Mouse (Mus musculus) stomach, embryonic 14.5 days (tissue): ENCODE measurements around the gene Pemt. TPM values are rescaled to one million over a fixed set of nuclear protein-coding genes. Genes with fewer than 3 reads are reported as not detected.
A peak's percentile ranks its signal among the peaks of the same experiment; 100 is the strongest.

Source experiments
- ATAC-seq: fragments of 200-750 bp; cut with Nextera tagmentation; 2 replicates; pipeline ENCODE4 v1.8.0; 2017; ENCODE audit warnings: low read depth, moderate TSS enrichment; ENCODE audit not compliant: insufficient number of reproducible peaks, insufficient read depth, low FRiP score
- H3K27ac ChIP-seq: fragments of 300-500 bp; sonication (generic); 2 replicates; pipeline ENCODE4 v1.5.1; 2014; ENCODE audit warnings: mild to moderate bottlenecking, low read length, moderate library complexity, mixed read lengths
- H3K27me3 ChIP-seq: fragments of 300-500 bp; sonication (generic); 2 replicates; pipeline ENCODE4 v1.6.1; 2014; ENCODE audit warnings: low read length, control low read depth, mixed read lengths; ENCODE audit not compliant: control insufficient read depth, insufficient read depth
- H3K36me3 ChIP-seq: fragments of 300-500 bp; sonication (generic); 2 replicates; pipeline ENCODE4 v1.6.1; 2014; ENCODE audit warnings: mild to moderate bottlenecking, control low read depth, low read length, moderate library complexity, mixed read lengths; ENCODE audit not compliant: control insufficient read depth, insufficient read depth
- H3K4me1 ChIP-seq: fragments of 300-500 bp; sonication (generic); 2 replicates; pipeline ENCODE4 v1.6.1; 2014; ENCODE audit warnings: low read length, control low read depth, mixed read lengths; ENCODE audit not compliant: control insufficient read depth, insufficient read depth
- H3K4me2 ChIP-seq: fragments of 300-500 bp; sonication (generic); replicated peaks from 2 replicates; pipeline ENCODE4 v1.6.1; 2014; ENCODE audit warnings: low read depth, low read length, control low read depth
- H3K4me3 ChIP-seq: fragments of 300-500 bp; sonication (generic); 2 replicates; pipeline ENCODE4 v1.5.1; 2014; ENCODE audit warnings: low read depth, low read length, control low read depth
- H3K9ac ChIP-seq: fragments of 300-500 bp; sonication (generic); replicated peaks from 2 replicates; pipeline ENCODE4 v1.6.1; 2014; ENCODE audit warnings: low read depth, mild to moderate bottlenecking, control low read depth, low read length, moderate library complexity, mixed read lengths
- H3K9me3 ChIP-seq: fragments of 300-500 bp; sonication (generic); 2 replicates; pipeline ENCODE4 v1.6.1; 2016; ENCODE audit warnings: low read depth, low read length, control low read depth; ENCODE audit not compliant: control insufficient read depth
- WGBS: fragments of 180-500 bp; shearing (Covaris S2); extraction: QIAGEN DNeasy Blood & Tissue Kit; methylation state at CpG from one replicate; pipeline ENCODE4 v1.1.7; 2014; 5-methylcytosine and 5-hydroxymethylcytosine counted together
- polyA plus RNA-seq: library from polyadenylated mRNA; unstranded; fragments of >200 nt; fragmentation: Nextera tagmentation; extraction: Ambion mirVana; gene quantifications from 2 replicates; pipeline ENCODE4 v1.2.1, GENCODE M21; 2014

Gene Pemt
- polyA plus RNA-seq, 1 experiment from 2014 or later: 6.7 TPM

DNA sequence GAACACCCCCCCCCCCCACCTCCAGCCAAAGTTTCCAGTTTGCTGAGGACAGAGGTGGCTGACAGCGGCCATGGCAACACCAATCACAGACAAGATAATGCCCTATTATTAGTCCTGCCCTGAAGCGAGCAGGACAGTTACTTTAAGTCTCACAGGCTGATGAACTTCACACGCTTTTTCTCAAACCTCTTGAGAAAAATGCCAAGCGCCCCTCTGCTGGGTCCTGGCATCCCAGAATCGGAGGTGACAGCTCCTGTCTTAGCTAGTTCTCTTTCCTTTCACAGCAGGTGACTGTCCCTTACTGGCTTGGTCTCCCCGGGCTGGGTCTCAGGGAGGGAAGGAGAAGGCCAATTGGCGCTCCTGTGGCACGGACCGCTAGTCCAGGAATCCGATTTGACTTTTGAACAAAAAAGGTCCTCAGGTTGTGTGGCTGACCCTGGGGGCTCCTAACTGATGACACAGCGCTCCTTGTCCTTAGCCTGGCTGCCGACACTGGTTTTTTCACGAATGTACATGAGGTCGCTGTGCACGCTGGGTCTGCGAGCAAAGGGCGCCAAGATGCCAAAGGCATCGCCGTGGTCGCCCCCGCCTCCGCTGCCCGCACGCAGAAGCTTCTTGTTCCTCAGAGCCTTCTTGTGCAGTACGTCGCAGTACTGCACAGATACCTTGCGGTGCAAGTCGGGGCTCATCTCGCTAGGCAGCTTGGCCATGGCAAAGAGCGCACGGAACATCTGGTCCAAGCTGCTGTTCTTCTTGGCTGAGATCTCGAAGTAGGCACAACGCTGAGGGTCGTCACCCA is 82.7 kb downstream of the Pemt start:
- Histone ChIP-seq H3K27me3 (peaks cover 4% of the 10 kb centered on the region; the same call in 1 of the 2 replicates), H3K9me3 (no peaks in the 10 kb centered on the region), H3K4me1 (peaks cover 18% of the 10 kb centered on the region; the same call in 1 of the 2 replicates), H3K4me3 (peak overlapping the region; percentile 40), H3K9ac (no peak overlapping the region; the same call in 1 of the 2 replicates), H3K36me3 (peaks cover 17% of the 10 kb centered on the region), H3K27ac (no peak overlapping the region), H3K4me2 (peak overlapping the region; percentile 88)
- no peak for ATAC-seq
- 12% methylated on average over 34 of the region's 34 CpGs for WGBS

GRCm38 (mm10) chr11:59962590-59962989 is 83.7 kb downstream of the Pemt start:
- ATAC-seq: no peak
- 83% methylated on average over 3 of the region's 3 CpGs for WGBS

GRCm38 (mm10) chr11:59961338-59961875 is 84.9 kb downstream of the Pemt start:
- WGBS: 91% methylated on average over 9 of the region's 9 CpGs
- Histone ChIP-seq H3K4me2 (no peak overlapping the region), H3K9ac (no peak overlapping the region)

More at GRCm38 (mm10) chr11:59962590-59962989, 83.7 kb downstream of the Pemt start:
- Histone ChIP-seq H3K36me3 (peaks cover 17% of the 10 kb centered on the region), H3K4me3 (no peak overlapping the region), H3K4me1 (peaks cover 18% of the 10 kb centered on the region; the same call in 1 of the 2 replicates), H3K9me3 (no peaks in the 10 kb centered on the region), H3K9ac (no peak overlapping the region), H3K4me2 (no peak overlapping the region), H3K27me3 (peaks cover 4% of the 10 kb centered on the region; the same call in 1 of the 2 replicates), H3K27ac (no peak overlapping the region)

DNA sequence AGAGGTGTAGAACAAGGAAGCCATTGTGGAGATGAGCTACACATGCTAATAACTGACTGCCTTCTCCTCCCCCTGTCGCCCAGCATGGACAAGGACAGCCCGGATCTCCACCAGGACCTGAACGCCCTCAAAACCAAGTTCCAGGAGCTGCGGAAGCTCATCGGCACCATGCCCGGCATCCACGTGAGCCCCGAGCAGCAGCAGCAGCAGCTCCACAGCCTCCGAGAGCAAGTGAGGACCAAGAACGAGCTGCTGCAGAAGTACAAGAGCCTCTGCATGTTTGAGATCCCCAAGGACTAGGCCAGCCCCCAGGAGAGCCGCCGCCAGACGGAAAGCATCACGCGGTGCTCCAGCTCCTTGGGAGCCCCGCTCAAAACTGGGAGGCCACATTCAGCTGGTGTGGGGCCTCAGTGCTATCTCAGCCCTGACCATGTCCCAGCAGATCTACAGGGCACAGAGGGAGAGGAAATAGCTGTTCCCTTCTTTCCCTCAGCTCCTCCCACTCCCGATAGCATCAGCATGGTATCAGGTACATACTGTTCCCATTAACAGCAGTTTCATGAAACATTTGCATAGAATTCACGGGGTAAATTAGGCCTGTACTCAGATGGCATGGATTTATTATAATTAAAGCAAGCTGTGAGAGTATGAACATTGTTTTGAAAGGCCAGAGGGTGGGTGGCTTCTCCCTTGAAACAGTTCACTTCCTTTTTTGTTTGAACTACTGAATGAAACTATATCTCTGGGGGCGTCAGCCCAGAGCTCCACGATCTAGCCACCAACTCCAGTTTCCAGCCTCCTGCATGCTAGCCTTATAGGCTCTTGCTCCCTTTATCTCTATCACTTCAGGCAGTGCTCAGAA is 85.6 kb downstream of the Pemt start:
- Histone ChIP-seq H3K9ac (no peak overlapping the region), H3K9me3 (no peaks in the 10 kb centered on the region), H3K36me3 (peaks cover 17% of the 10 kb centered on the region), H3K4me3 (no peak overlapping the region), H3K27ac (no peak overlapping the region), H3K4me2 (no peak overlapping the region), H3K27me3 (peaks cover 4% of the 10 kb centered on the region; the same call in 1 of the 2 replicates), H3K4me1 (peaks cover 10% of the 10 kb centered on the region; the same call in 1 of the 2 replicates)
- ATAC-seq: no peak
- WGBS: 83% methylated on average over 20 of the region's 20 CpGs

More at GRCm38 (mm10) chr11:59961338-59961875, 84.9 kb downstream of the Pemt start:
- Histone ChIP-seq H3K9me3 (no peaks in the 10 kb centered on the region), H3K4me1 (peaks cover 15% of the 10 kb centered on the region; the same call in 1 of the 2 replicates), H3K36me3 (peaks cover 17% of the 10 kb centered on the region), H3K27ac (no peak overlapping the region), H3K27me3 (peaks cover 4% of the 10 kb centered on the region; the same call in 1 of the 2 replicates), H3K4me3 (no peak overlapping the region)
- ATAC-seq: no peak

GRCm38 (mm10) chr11:59959453-59959852 is 86.8 kb downstream of the Pemt start:
- H3K4me2 ChIP-seq: no peak overlapping the region
- 73% methylated on average over 4 of the region's 4 CpGs for WGBS
- H3K27me3 ChIP-seq: peaks cover 4% of the 10 kb centered on the region; the same call in 1 of the 2 replicates
- H3K4me3 ChIP-seq: no peak overlapping the region
- no peak overlapping the region for H3K9ac ChIP-seq
- ATAC-seq: no peak
- H3K36me3 ChIP-seq: peaks cover 17% of the 10 kb centered on the region
- no peaks in the 10 kb centered on the region for H3K9me3 ChIP-seq
- H3K27ac ChIP-seq: no peak overlapping the region
- H3K4me1 ChIP-seq: peaks cover 8% of the 10 kb centered on the region; the same call in 1 of the 2 replicates

- Histone ChIP-seq H3K9ac (no peak overlapping the region), H3K4me1 (no peaks in the 10 kb centered on the region), H3K4me2 (no peak overlapping the region), H3K36me3 (peaks cover 12% of the 10 kb centered on the region), H3K27me3 (no peaks in the 10 kb centered on the region), H3K27ac (no peak overlapping the region), H3K4me3 (no peak overlapping the region), H3K9me3 (no peaks in the 10 kb centered on the region)
- no peak for ATAC-seq
- 81% methylated on average over 6 of the region's 6 CpGs for whole genome bisulfite sequencing
Measured at GRCm38 (mm10) chr11:59956749-59957148, 89.5 kb downstream of the Pemt start.

DNA sequence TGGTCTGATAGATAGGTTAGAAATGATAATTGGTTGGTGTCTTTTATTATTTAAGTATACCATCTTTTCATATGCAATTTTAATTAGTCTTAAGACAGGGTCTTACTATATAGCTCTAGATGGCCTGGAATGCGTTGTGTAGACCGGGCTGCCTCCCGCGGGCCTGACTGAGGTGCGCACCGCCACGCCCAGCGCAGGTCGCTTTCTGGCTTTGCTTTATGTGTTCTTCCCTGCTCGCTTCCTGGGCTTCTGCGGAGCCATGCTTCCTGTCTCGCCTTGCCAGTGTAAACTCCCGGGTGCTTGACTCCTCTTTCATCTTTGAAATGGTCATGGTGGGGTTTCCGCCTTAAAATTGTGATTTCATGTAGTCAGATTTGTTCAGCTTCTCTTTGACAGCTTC is 93.4 kb downstream of the Pemt start:
- no peak overlapping the region for H3K27ac ChIP-seq
- peaks cover 4% of the 10 kb centered on the region; the same call in 1 of the 2 replicates for H3K4me1 ChIP-seq
- ATAC-seq: no peak
- WGBS: 83% methylated on average over 14 of the region's 14 CpGs
- no peak overlapping the region for H3K4me3 ChIP-seq
- no peaks in the 10 kb centered on the region for H3K27me3 ChIP-seq
- H3K9ac ChIP-seq: no peak overlapping the region
- no peak overlapping the region for H3K4me2 ChIP-seq
- H3K9me3 ChIP-seq: no peaks in the 10 kb centered on the region
- H3K36me3 ChIP-seq: no peaks in the 10 kb centered on the region; the same call in 1 of the 2 replicates

GRCm38 (mm10) chr11:59948401-59948767 is 97.9 kb downstream of the Pemt start:
- Histone ChIP-seq H3K27ac (peak overlapping the region; percentile 79; the same call in 1 of the 2 replicates), H3K9me3 (no peaks in the 10 kb centered on the region), H3K4me2 (peak overlapping the region; percentile 75), H3K36me3 (no peaks in the 10 kb centered on the region; the same call in 1 of the 2 replicates), H3K4me3 (peak overlapping the region; percentile 90), H3K4me1 (peaks cover 8% of the 10 kb centered on the region; the same call in 1 of the 2 replicates), H3K27me3 (no peaks in the 10 kb centered on the region), H3K9ac (peak overlapping the region; percentile 79)
- 0 out of 2 replicates have a peak, but pooled peaks have one; percentile 51 for ATAC-seq
- 2% methylated on average over 16 of the region's 16 CpGs for WGBS
